Mouse (Mus musculus) stomach, embryonic 16.5 days (tissue): Measurements from ENCODE around the gene Cdca4. TPM values are rescaled to one million over a fixed set of nuclear protein-coding genes. Genes with fewer than 3 reads are reported as not detected.

ENCODE experiments used
- ATAC-seq: fragments of 200-750 bp; cut with Nextera tagmentation; 2 replicates; pipeline ENCODE4 v1.8.0; 2017; ENCODE audit warnings: moderate number of reproducible peaks, moderate TSS enrichment; ENCODE audit not compliant: insufficient read depth, low FRiP score
- H3K27ac ChIP-seq: fragments of 300-500 bp; sonication (generic); 2 replicates; pipeline ENCODE4 v1.5.1; 2014; ENCODE audit warnings: low read length
- H3K27me3 ChIP-seq: fragments of 300-500 bp; sonication (generic); 2 replicates; pipeline ENCODE4 v1.6.1; 2014; ENCODE audit warnings: low read length, control low read depth, mixed read lengths; ENCODE audit not compliant: control insufficient read depth, insufficient read depth
- H3K36me3 ChIP-seq: fragments of 300-500 bp; sonication (generic); 2 replicates; pipeline ENCODE4 v1.6.1; 2014; ENCODE audit warnings: low read length; ENCODE audit not compliant: control insufficient read depth, insufficient read depth
- H3K4me1 ChIP-seq: fragments of 300-500 bp; sonication (generic); 2 replicates; pipeline ENCODE4 v1.6.1; 2014; ENCODE audit warnings: low read length, control low read depth, mixed read lengths; ENCODE audit not compliant: control insufficient read depth, insufficient read depth
- H3K4me2 ChIP-seq: fragments of 300-500 bp; sonication (generic); 2 replicates; pipeline ENCODE4 v1.6.1; 2014; ENCODE audit warnings: low read depth, low read length, mixed read lengths
- H3K4me3 ChIP-seq: fragments of 300-500 bp; sonication (generic); replicated peaks from 2 replicates; pipeline ENCODE4 v1.5.1; 2014; ENCODE audit warnings: mild to moderate bottlenecking, low read length
- H3K9ac ChIP-seq: fragments of 300-500 bp; sonication (generic); 2 replicates; pipeline ENCODE4 v1.6.1; 2014; ENCODE audit warnings: low read length
- H3K9me3 ChIP-seq: fragments of 300-500 bp; sonication (generic); replicated peaks from 2 replicates; pipeline ENCODE4 v1.6.1; 2016; ENCODE audit warnings: low read length, control low read depth; ENCODE audit not compliant: control insufficient read depth
- WGBS: fragments of 180-500 bp; shearing (Covaris S2); extraction: QIAGEN DNeasy Blood & Tissue Kit; methylation state at CpG from one replicate; pipeline ENCODE4 v1.1.7; 2014; 5-methylcytosine and 5-hydroxymethylcytosine counted together
- polyA plus RNA-seq: library from polyadenylated mRNA; unstranded; fragments of >200 nt; fragmentation: Nextera tagmentation; extraction: Ambion mirVana; gene quantifications from 2 replicates; pipeline ENCODE4 v1.2.1, GENCODE M21; 2015

The Cdca4 gene
- polyA plus RNA-seq, 1 experiment from 2014 or later: 87.9 TPM

GRCm38 (mm10) chr12:112799237-112799970 lies 29.8 kb downstream of the Cdca4 start:
- H3K9ac ChIP-seq: 0 out of 2 replicates have a peak overlapping the region, but pooled peaks have one; percentile 9
- no peaks in the 10 kb centered on the region for H3K36me3 ChIP-seq
- no peak overlapping the region for H3K4me2 ChIP-seq
- 85% methylated on average over 10 of the region's 10 CpGs for WGBS
- H3K9me3 ChIP-seq: no peaks in the 10 kb centered on the region
- H3K27me3 ChIP-seq: peaks cover 14% of the 10 kb centered on the region
- no peak for ATAC-seq
- H3K4me3 ChIP-seq: no peak overlapping the region
- peaks cover 69% of the 10 kb centered on the region for H3K4me1 ChIP-seq
- no peak overlapping the region for H3K27ac ChIP-seq

DNA sequence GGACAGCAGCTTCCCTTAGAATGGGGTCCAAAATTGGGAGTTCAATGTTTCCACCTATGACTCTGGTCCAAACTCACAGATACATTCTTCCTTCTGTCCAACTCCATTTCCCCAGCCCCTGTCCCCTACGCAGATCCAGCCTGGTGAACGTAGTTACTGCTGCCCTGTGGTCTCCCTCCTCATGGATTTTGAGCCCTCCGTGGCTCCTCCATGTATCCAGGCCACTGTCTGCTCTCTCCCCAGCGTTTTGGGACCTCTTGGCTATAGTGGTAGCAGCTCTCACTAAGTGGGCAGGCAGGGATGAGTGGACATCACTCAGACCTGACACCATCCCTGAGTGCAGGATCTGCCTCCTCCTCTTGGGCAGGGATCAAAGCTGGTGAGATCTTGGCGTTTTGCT lies 30.5 kb downstream of the Cdca4 start:
- Histone ChIP-seq H3K4me1 (peaks cover 76% of the 10 kb centered on the region), H3K27ac (peak overlapping the region; percentile 68)
- WGBS: 41% methylated on average over 5 of the region's 5 CpGs

GRCm38 (mm10) chr12:112798332-112798681 lies 30.9 kb downstream of the Cdca4 start:
- no peaks in the 10 kb centered on the region for H3K36me3 ChIP-seq
- peaks cover 14% of the 10 kb centered on the region for H3K27me3 ChIP-seq
- H3K9me3 ChIP-seq: no peaks in the 10 kb centered on the region
- ATAC-seq: no peak
- peak overlapping the region; percentile 29; the same call in 1 of the 2 replicates for H3K4me2 ChIP-seq
- peak overlapping the region; percentile 53; the same call in 1 of the 2 replicates for H3K9ac ChIP-seq
- H3K27ac ChIP-seq: peak overlapping the region; percentile 68
- WGBS: 19% methylated on average over 5 of the region's 5 CpGs
- H3K4me3 ChIP-seq: no peak overlapping the region
- peaks cover 79% of the 10 kb centered on the region for H3K4me1 ChIP-seq

More for the DNA sequence above, 30.5 kb downstream of the Cdca4 start:
- Histone ChIP-seq H3K36me3 (no peaks in the 10 kb centered on the region), H3K4me3 (no peak overlapping the region), H3K27me3 (peaks cover 14% of the 10 kb centered on the region), H3K4me2 (no peak overlapping the region), H3K9me3 (no peaks in the 10 kb centered on the region), H3K9ac (0 out of 2 replicates have a peak overlapping the region, but pooled peaks have one; percentile 9)
- no peak for ATAC-seq

- H3K9me3 ChIP-seq: no peaks in the 10 kb centered on the region
- peaks cover 75% of the 10 kb centered on the region for H3K4me1 ChIP-seq
- H3K9ac ChIP-seq: peak overlapping the region; percentile 53; the same call in 1 of the 2 replicates
- no peaks in the 10 kb centered on the region for H3K36me3 ChIP-seq
- H3K27me3 ChIP-seq: peaks cover 14% of the 10 kb centered on the region
- WGBS: 31% methylated on average over 15 of the region's 15 CpGs
- peak overlapping the region; percentile 68 for H3K27ac ChIP-seq
- no peak overlapping the region for H3K4me3 ChIP-seq
- ATAC-seq: peak; percentile 12; the same call in 1 of the 2 replicates
- peak overlapping the region; percentile 29; the same call in 1 of the 2 replicates for H3K4me2 ChIP-seq
These were observed 31.4 kb downstream of the Cdca4 start for GRCm38 (mm10) chr12:112797672-112798331.

GRCm38 (mm10) chr12:112796551-112797510 lies 32.4 kb downstream of the Cdca4 start:
- H3K27ac ChIP-seq: peak overlapping the region; percentile 87
- H3K4me1 ChIP-seq: peaks cover 67% of the 10 kb centered on the region
- no peak for ATAC-seq
- 34% methylated on average over 17 of the region's 17 CpGs for WGBS
- H3K4me2 ChIP-seq: no peak overlapping the region
- no peak overlapping the region for H3K4me3 ChIP-seq
- H3K9ac ChIP-seq: peak overlapping the region; percentile 53; the same call in 1 of the 2 replicates
- no peaks in the 10 kb centered on the region for H3K9me3 ChIP-seq
- no peaks in the 10 kb centered on the region for H3K36me3 ChIP-seq
- peaks cover 9% of the 10 kb centered on the region for H3K27me3 ChIP-seq

- Histone ChIP-seq H3K4me2 (peak overlapping the region; percentile 44), H3K9ac (peak overlapping the region; percentile 63), H3K4me3 (peak overlapping the region; percentile 33), H3K27me3 (no peaks in the 10 kb centered on the region), H3K27ac (peak overlapping the region; percentile 87), H3K4me1 (peaks cover 67% of the 10 kb centered on the region), H3K9me3 (no peaks in the 10 kb centered on the region), H3K36me3 (no peaks in the 10 kb centered on the region)
- WGBS: 35% methylated on average over 18 of the region's 18 CpGs
- ATAC-seq: peak; percentile 73
These were observed 33.6 kb downstream of the Cdca4 start for GRCm38 (mm10) chr12:112795466-112796104.

DNA sequence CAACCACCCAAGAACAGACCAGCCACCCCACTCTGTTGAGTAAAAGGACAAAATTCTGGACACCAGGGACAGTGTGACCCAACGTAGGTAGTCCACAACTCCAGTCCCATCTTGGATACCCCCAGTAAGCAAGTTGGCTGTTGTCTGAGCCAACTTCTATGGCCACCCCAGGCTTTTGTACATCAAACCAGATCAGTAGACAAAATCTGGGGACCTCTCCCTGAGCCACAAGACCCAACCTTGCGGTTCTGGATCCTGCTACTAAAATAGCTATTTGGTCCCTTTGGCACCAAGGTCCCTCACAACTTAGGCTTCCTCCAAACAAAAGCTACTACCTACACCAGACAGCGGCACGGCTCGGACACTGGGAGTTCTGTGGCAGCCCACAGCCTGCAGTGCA lies 34.2 kb downstream of the Cdca4 start:
- H3K4me2 ChIP-seq: peak overlapping the region; percentile 44
- no peaks in the 10 kb centered on the region for H3K9me3 ChIP-seq
- peak overlapping the region; percentile 33 for H3K4me3 ChIP-seq
- no peak for ATAC-seq
- H3K4me1 ChIP-seq: peaks cover 62% of the 10 kb centered on the region
- 76% methylated on average over 5 of the region's 5 CpGs for WGBS
- peak overlapping the region; percentile 87 for H3K27ac ChIP-seq
- peak overlapping the region; percentile 63 for H3K9ac ChIP-seq
- H3K27me3 ChIP-seq: no peaks in the 10 kb centered on the region
- H3K36me3 ChIP-seq: no peaks in the 10 kb centered on the region

- Histone ChIP-seq H3K9ac (peak overlapping the region; percentile 52), H3K4me1 (peaks cover 62% of the 10 kb centered on the region), H3K9me3 (no peaks in the 10 kb centered on the region), H3K27ac (peak overlapping the region; percentile 87), H3K4me3 (peak overlapping the region; percentile 33; the same call in 1 of the 2 replicates), H3K27me3 (no peaks in the 10 kb centered on the region), H3K36me3 (no peaks in the 10 kb centered on the region), H3K4me2 (peak overlapping the region; percentile 44)
- WGBS: 16% methylated on average over 7 of the region's 7 CpGs
- no peak for ATAC-seq
These were observed 34.8 kb downstream of the Cdca4 start for GRCm38 (mm10) chr12:112794356-112794816.
